Mouse (Mus musculus): ENCODE measurements around the gene Trim61.

DNA sequence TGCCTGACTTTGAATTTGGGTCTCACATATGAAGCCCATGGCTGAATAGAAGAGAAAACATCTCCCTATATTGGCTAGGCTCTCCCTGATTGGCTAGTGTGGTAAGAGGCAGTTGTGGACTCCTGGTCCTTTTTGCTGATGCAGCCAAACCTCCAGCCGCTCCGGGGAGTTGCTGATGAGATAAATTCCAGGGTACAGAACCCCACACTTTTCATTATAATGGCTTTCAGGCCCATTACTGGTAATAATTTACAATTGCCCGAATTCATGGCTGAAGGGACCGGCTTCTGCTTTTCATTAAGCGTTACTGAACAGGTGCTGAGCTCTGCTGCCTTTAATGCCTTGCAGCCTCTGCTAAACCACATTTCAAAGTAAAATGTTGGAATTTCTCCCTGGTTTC lies 35.6 kb upstream of the Trim61 start:
- no peak for TF ChIP-seq CTCF (IDR thresholded peaks at IDR 0.05; ENCODE audit: low read depth, low read length)
- TF ChIP-seq POLR2A (IDR thresholded peaks at IDR 0.05; ENCODE audit: insufficient read depth, low read length) = no peak

Data from ES-Bruce4 (cell line).